11 mouse cellular contexts compared by ENCODE assay signal in genomic region chr2:128094196-128094595, GRCm38 (mm10). TPM values are rescaled to one million over a fixed set of nuclear protein-coding genes. Genes with fewer than 3 reads are reported as not detected.
DNase-seq lines count a peak whose midpoint lies in the region; ATAC-seq and TF ChIP-seq lines count a peak whose summit lies in the region.
"Had no signal": no experiment of that assay in that cellular context is flagged by ENCODE, and none has a peak within 500 bp of the region (broad histone marks: within the 10 kb centered on the region; RNA-seq: fewer than 3 reads in every experiment).

No protein-coding gene starts in this region.

- no peak overlapping the region for H3K9ac ChIP-seq in midbrain, embryonic 13.5 days (replicated peaks)
- H3K9ac ChIP-seq in midbrain, postnatal 0 days (replicated peaks; ENCODE audit: low read length, poor library complexity, severe bottlenecking), result no peak overlapping the region
- H3K9ac ChIP-seq: lung, embryonic 15.5 days; neural tube, embryonic 12.5 days had no signal

- H3K4me2 ChIP-seq in midbrain, embryonic 13.5 days (replicated peaks), result no peak overlapping the region
- no peak overlapping the region for H3K4me2 ChIP-seq in midbrain, postnatal 0 days (ENCODE audit: low read depth, low read length, poor library complexity, severe bottlenecking)
- H3K4me2 ChIP-seq: lung, embryonic 15.5 days; neural tube, embryonic 12.5 days had no signal

- H3K4me1 ChIP-seq in midbrain, embryonic 10.5 days, result peaks cover 50% of the 10 kb centered on the region
- peaks cover 12% of the 10 kb centered on the region for H3K4me1 ChIP-seq in midbrain, embryonic 13.5 days (replicated peaks)
- H3K4me1 ChIP-seq in kidney, adult 2 months (ENCODE audit: control insufficient read depth, insufficient read depth, low read length), result peaks cover 23% of the 10 kb centered on the region
- H3K4me1 ChIP-seq in midbrain, postnatal 0 days (ENCODE audit: insufficient read depth, low read length), result no peaks in the 10 kb centered on the region
- H3K4me1 ChIP-seq: lung, embryonic 15.5 days had no signal

- TF ChIP-seq POLR2A in kidney, adult 2 months (IDR thresholded peaks at IDR 0.05; ENCODE audit: low read depth, low read length), result no peak

- 80% methylated on average over 5 of the region's 5 CpGs for WGBS in midbrain, embryonic 10.5 days
- WGBS in midbrain, embryonic 13.5 days, result 75% methylated on average over 5 of the region's 5 CpGs
- 32% methylated on average over 5 of the region's 5 CpGs for WGBS in kidney, adult 2 months
- 73% methylated on average over 5 of the region's 5 CpGs for WGBS in midbrain, postnatal 0 days

- no peaks in the 10 kb centered on the region for H3K9me3 ChIP-seq in midbrain, embryonic 10.5 days (replicated peaks)
- H3K9me3 ChIP-seq in midbrain, embryonic 13.5 days, result no peaks in the 10 kb centered on the region
- H3K9me3 ChIP-seq in midbrain, postnatal 0 days (ENCODE audit: low read length), result no peaks in the 10 kb centered on the region
- H3K9me3 ChIP-seq: lung, embryonic 15.5 days; neural tube, embryonic 12.5 days had no signal

- no peak for TF ChIP-seq CTCF in kidney, adult 2 months (conservative IDR thresholded peaks at IDR 0.05; ENCODE audit: insufficient read depth, insufficient read length, low read depth, low read length)
- TF ChIP-seq CTCF in midbrain, postnatal 0 days (IDR thresholded peaks at IDR 0.05), result peak; percentile 15; the same call in 1 of the 2 replicates

- H3K27ac ChIP-seq in midbrain, embryonic 10.5 days (replicated peaks), result peak overlapping the region; percentile 77
- no peak overlapping the region for H3K27ac ChIP-seq in midbrain, embryonic 13.5 days
- peak overlapping the region; percentile 69; the same call in 1 of the 2 replicates for H3K27ac ChIP-seq in kidney, adult 2 months (ENCODE audit: insufficient read depth, low read depth, low read length)
- H3K27ac ChIP-seq in midbrain, postnatal 0 days (ENCODE audit: low read depth, low read length), result no peak overlapping the region
- H3K27ac ChIP-seq: lung, embryonic 15.5 days; neural tube, embryonic 12.5 days had no signal

- H3K36me3 ChIP-seq in midbrain, embryonic 10.5 days, result no peaks in the 10 kb centered on the region
- no peaks in the 10 kb centered on the region for H3K36me3 ChIP-seq in midbrain, embryonic 13.5 days
- H3K36me3 ChIP-seq in kidney, adult 2 months (ENCODE audit: control insufficient read depth, insufficient read depth, low read length), result no peaks in the 10 kb centered on the region
- no peaks in the 10 kb centered on the region for H3K36me3 ChIP-seq in midbrain, postnatal 0 days (ENCODE audit: insufficient read depth, low read length)
- H3K36me3 ChIP-seq: lung, embryonic 15.5 days; neural tube, embryonic 12.5 days had no signal

- H3K27me3 ChIP-seq in midbrain, embryonic 10.5 days (ENCODE audit: low read depth, poor library complexity, severe bottlenecking), result no peaks in the 10 kb centered on the region
- H3K27me3 ChIP-seq in midbrain, embryonic 13.5 days, result no peaks in the 10 kb centered on the region
- no peaks in the 10 kb centered on the region for H3K27me3 ChIP-seq in kidney, adult 2 months (replicated peaks; ENCODE audit: control insufficient read depth, insufficient read depth, low read length)
- no peaks in the 10 kb centered on the region for H3K27me3 ChIP-seq in midbrain, postnatal 0 days (ENCODE audit: insufficient read depth, low read length)
- H3K27me3 ChIP-seq: lung, embryonic 15.5 days; neural tube, embryonic 12.5 days had no signal

- DNase-seq in midbrain, embryonic 10.5 days (ENCODE audit: low spot score), result no peak
- peak; percentile 28 for DNase-seq in MN1 (ENCODE audit: low spot score)
- DNase-seq in kidney, adult 2 months, result peak; percentile 34
- DNase-seq in midbrain, postnatal 0 days (ENCODE audit: low spot score), result peak; percentile 14
- DNase-seq in gastrocnemius, adult 8-10 months (ENCODE audit: low spot score in 2 of 2), result no peak
- no peak for DNase-seq in right cerebral cortex, postnatal 36 days (ENCODE audit: low spot score in 2 of 2)
- DNase-seq: cerebellum, adult 2 months; retina, postnatal 1 day had no signal

- ATAC-seq in midbrain, embryonic 13.5 days, result no peak
- ATAC-seq in midbrain, postnatal 0 days (ENCODE audit: low FRiP score), result no peak

- H3K4me3 ChIP-seq in midbrain, embryonic 10.5 days, result no peak overlapping the region
- no peak overlapping the region for H3K4me3 ChIP-seq in midbrain, embryonic 13.5 days (replicated peaks)
- no peak overlapping the region for H3K4me3 ChIP-seq in kidney, adult 2 months (ENCODE audit: insufficient read depth, low read depth, low read length)
- H3K4me3 ChIP-seq in midbrain, postnatal 0 days (ENCODE audit: low read depth, low read length), result no peak overlapping the region
- H3K4me3 ChIP-seq: lung, embryonic 15.5 days; neural tube, embryonic 12.5 days had no signal

RNA-seq across cellular contexts. Expression of gene Bcl2l11, which starts 31.6 kb away (rescaled TPM):
- 25.0 and 25.1 TPM in 2 replicates for polyA plus RNA-seq in midbrain, embryonic 10.5 days (2016; fragmentation: Nextera tagmentation; extraction: Ambion mirVana)
- polyA plus RNA-seq in midbrain, embryonic 13.5 days (2015; fragmentation: Nextera tagmentation; extraction: Ambion mirVana), result 10.6 and 13.3 TPM in 2 replicates
- 7.1 and 7.8 TPM in 2 replicates for polyA plus RNA-seq in kidney, adult 2 months (2012; rRNA removed)
- 6.5 and 13.1 TPM in 2 replicates for total RNA-seq in midbrain, postnatal 0 days (2014; rRNA removed)
- polyA plus RNA-seq in midbrain, postnatal 0 days (2015; fragmentation: Nextera tagmentation; extraction: Ambion mirVana), result 3.7 and 5.1 TPM in 2 replicates
- total RNA-seq in gastrocnemius, adult 8-10 months (2022), result 1 to 10 TPM; 2.7 to 5.9 (median 5.1) TPM

Comparison
In these comparisons a context has a peak if more than half of its experiments do, and no peak if none do; other contexts are left out.
1. DNase-seq: peak in MN1 (single experiment), kidney, adult 2 months (single experiment) and midbrain, postnatal 0 days (single experiment); none in midbrain, embryonic 10.5 days (single experiment), gastrocnemius, adult 8-10 months (0 of 2) and right cerebral cortex, postnatal 36 days (0 of 2).
2. H3K27ac ChIP-seq: peak in midbrain, embryonic 10.5 days (single experiment) and kidney, adult 2 months (single experiment); none in midbrain, embryonic 13.5 days (single experiment) and midbrain, postnatal 0 days (single experiment).